Mouse (Mus musculus) gastrocnemius, adult 18-20 months (tissue): ENCODE data around the gene Plekha4. TPM values are rescaled to one million over a fixed set of nuclear protein-coding genes. Genes with fewer than 3 reads are reported as not detected.

Experiments
- total RNA-seq, 2 experiments: library from RNA; stranded (reverse); gene quantifications; 2 replicates each; pipeline ENCODE4 v1.2.3; 2021

Gene Plekha4
- total RNA-seq, 2 experiments from 2014 or later, result 5.2 to 5.3 TPM

Other genes with a start within 250 kb of the Plekha4 start
- not detected for gene Slc6a21, start 248.8 kb upstream of the Plekha4 start, total RNA-seq
- gene Trpm4, start 192.6 kb upstream of the Plekha4 start, total RNA-seq, result 10 to 100 TPM; 25.9 to 31.3 TPM
- gene Hrc, start 191.0 kb upstream of the Plekha4 start, total RNA-seq, result 100 to 1,000 TPM; 877 to 904 TPM
- under 1 TPM; 0.11 to 0.21 TPM for gene Ppfia3, start 159.3 kb upstream of the Plekha4 start, total RNA-seq
- gene Lin7b, start 155.7 kb upstream of the Plekha4 start, total RNA-seq, result not detected
- 10 to 100 TPM; 60.3 to 65.4 TPM for gene Snrnp70, start 130.6 kb upstream of the Plekha4 start, total RNA-seq
- 10 to 100 TPM; 83.7 to 93.5 TPM for gene Kcna7, start 120.7 kb upstream of the Plekha4 start, total RNA-seq
- 1 to 10 TPM; 4.3 to 4.7 TPM for gene Ntf5, start 112.6 kb upstream of the Plekha4 start, total RNA-seq
- gene Lhb, start 105.5 kb upstream of the Plekha4 start, total RNA-seq, result under 1 TPM; 0.47 to 0.59 TPM
- gene Gys1, start 91.5 kb upstream of the Plekha4 start, total RNA-seq, result 100 to 1,000 TPM; 321 to 326 TPM
- 10 to 100 TPM; 26.6 to 27.9 TPM for gene Ruvbl2, start 88.2 kb upstream of the Plekha4 start, total RNA-seq
- gene Ftl1, start 66.4 kb upstream of the Plekha4 start, total RNA-seq, result 100 to 1,000 TPM; 109 to 151 TPM
- 10 to 100 TPM; 14.2 to 16.6 TPM for gene Bax, start 59.4 kb upstream of the Plekha4 start, total RNA-seq
- not detected for gene Tulp2, start 44.5 kb upstream of the Plekha4 start, total RNA-seq
- 1 to 10 TPM; 8.1 to 9.6 TPM for gene Gm45808, start 39.5 kb upstream of the Plekha4 start, total RNA-seq
- 10 to 100 TPM; 22.6 to 22.9 TPM for gene Dhdh, start 37.5 kb upstream of the Plekha4 start, total RNA-seq
- 10 to 100 TPM; 63.3 to 68.6 TPM for gene Nucb1, start 15.9 kb upstream of the Plekha4 start, total RNA-seq
- 10 to 100 TPM; 28.6 to 63.5 TPM for gene Ppp1r15a, start 62 bp upstream of the Plekha4 start, total RNA-seq
- gene Hsd17b14, start 28.6 kb downstream of the Plekha4 start, total RNA-seq, result 1 to 10 TPM in 1 of 2 experiments, under 1 TPM in 1; 0.91 to 1.9 TPM
- gene Bcat2, start 43.8 kb downstream of the Plekha4 start, total RNA-seq, result 10 to 100 TPM; 95.0 to 98.1 TPM
- gene Fgf21, start 89.2 kb downstream of the Plekha4 start, total RNA-seq, result not detected
- gene Fut1, start 91.0 kb downstream of the Plekha4 start, total RNA-seq, result not detected
- gene Izumo1, start 95.5 kb downstream of the Plekha4 start, total RNA-seq, result not detected
- 1 to 10 TPM; 5.5 to 8.5 TPM for gene Rasip1, start 101.2 kb downstream of the Plekha4 start, total RNA-seq
- gene Mamstr, start 113.6 kb downstream of the Plekha4 start, total RNA-seq, result 10 to 100 TPM; 17.6 to 18.7 TPM
- gene Fut2, start 140.1 kb downstream of the Plekha4 start, total RNA-seq, result under 1 TPM in 1 of 2 experiments, not detected in 1; 0.11 TPM
- under 1 TPM; 0.14 to 0.26 TPM for gene Ntn5, start 157.7 kb downstream of the Plekha4 start, total RNA-seq
- gene Sec1, start 168.1 kb downstream of the Plekha4 start, total RNA-seq, result under 1 TPM; 0.09 TPM
- gene Car11, start 173.5 kb downstream of the Plekha4 start, total RNA-seq, result 10 to 100 TPM; 11.1 to 17.3 TPM
- 10 to 100 TPM; 19.4 to 22.9 TPM for gene Dbp, start 178.8 kb downstream of the Plekha4 start, total RNA-seq
- gene Rpl18, start 189.1 kb downstream of the Plekha4 start, total RNA-seq, result 100 to 1,000 TPM; 442 to 461 TPM
- gene Sphk2, start 191.7 kb downstream of the Plekha4 start, total RNA-seq, result 10 to 100 TPM; 15.2 to 15.6 TPM
- under 1 TPM in 1 of 2 experiments, not detected in 1; 0.18 TPM for gene Fam83e, start 194.9 kb downstream of the Plekha4 start, total RNA-seq
- gene Spaca4, start 199.5 kb downstream of the Plekha4 start, total RNA-seq, result not detected